Mouse (Mus musculus) limb, embryonic 10.5 days (tissue): Measurements from ENCODE around the gene Cfap97d2. TPM values are rescaled to one million over a fixed set of nuclear protein-coding genes. Genes with fewer than 3 reads are reported as not detected.

Experiments used
- DNase-seq: peaks from one replicate; pipeline ENCODE4 v3.0.0-alpha.2; 2017; ENCODE audit warnings: low spot score
- H3K27ac ChIP-seq: fragments of 300-500 bp; sonication (generic); 2 replicates; pipeline ENCODE4 v1.5.1; 2016; ENCODE audit warnings: mild to moderate bottlenecking
- H3K27me3 ChIP-seq: fragments of 300-500 bp; sonication (generic); 2 replicates; pipeline ENCODE4 v1.6.1; 2016; ENCODE audit warnings: low read depth, mild to moderate bottlenecking; ENCODE audit not compliant: poor library complexity, severe bottlenecking
- H3K36me3 ChIP-seq: fragments of 300-500 bp; sonication (generic); 2 replicates; pipeline ENCODE4 v1.6.1; 2016; ENCODE audit warnings: mild to moderate bottlenecking, moderate library complexity
- H3K4me1 ChIP-seq: fragments of 300-500 bp; sonication (generic); 2 replicates; pipeline ENCODE4 v1.6.1; 2016
- H3K4me3 ChIP-seq: fragments of 300-500 bp; sonication (generic); 2 replicates; pipeline ENCODE4 v1.5.1; 2016; ENCODE audit warnings: mild to moderate bottlenecking, moderate library complexity
- H3K9me3 ChIP-seq: fragments of 300-500 bp; sonication (generic); replicated peaks from 2 replicates; pipeline ENCODE4 v1.6.1; 2016; ENCODE audit warnings: mild to moderate bottlenecking
- WGBS: fragments of 180-500 bp; shearing (Covaris S2); methylation state at CpG from one replicate; pipeline ENCODE4 v1.1.7; 2016; 5-methylcytosine and 5-hydroxymethylcytosine counted together
- polyA plus RNA-seq: library from polyadenylated mRNA; unstranded; fragments of >200 nt; fragmentation: Nextera tagmentation; extraction: Ambion mirVana; gene quantifications from 2 replicates; pipeline ENCODE4 v1.2.1, GENCODE M21; 2016

Cfap97d2 gene
- polyA plus RNA-seq: not detected in 2 replicates

DNA sequence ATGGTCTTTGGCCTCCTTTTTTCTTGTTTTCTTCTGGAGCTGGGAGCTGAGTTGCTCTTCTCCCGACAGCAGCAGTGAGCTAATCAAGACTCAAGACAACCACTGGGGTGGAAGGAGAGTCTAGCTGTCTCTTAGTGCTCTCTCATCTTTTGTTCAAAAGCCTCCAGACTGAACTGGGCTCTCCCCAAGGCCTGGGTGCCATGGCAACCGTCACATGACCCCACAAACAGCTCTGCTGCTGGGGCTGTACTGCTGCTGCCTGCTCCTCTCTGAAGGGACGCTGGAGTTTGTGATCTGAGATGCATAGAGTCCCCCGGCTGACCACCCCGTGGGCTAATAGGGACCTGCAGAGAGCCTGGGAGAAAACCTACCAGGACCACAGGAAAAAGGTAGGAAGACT lies at the start of gene Cfap97d2:
TSS of gene Cfap97d2 (plus strand) at position 222 of the 400 bp plus-strand sequence.
- peak; percentile 83 for DNase-seq
- Histone ChIP-seq H3K27me3 (no peaks in the 10 kb centered on the region), H3K27ac (peak within 1 kb of the TSS; percentile 70), H3K36me3 (no peaks in the 10 kb centered on the region), H3K4me3 (no peak within 1 kb of the TSS), H3K9me3 (no peaks in the 10 kb centered on the region), H3K4me1 (peaks cover 11% of the 10 kb centered on the region)
- 9% methylated on average over 5 of the region's 5 CpGs for WGBS

- Histone ChIP-seq H3K4me1 (no peaks in the 10 kb centered on the region), H3K27ac (no peak overlapping the region), H3K9me3 (no peaks in the 10 kb centered on the region), H3K4me3 (no peak overlapping the region), H3K27me3 (no peaks in the 10 kb centered on the region), H3K36me3 (no peaks in the 10 kb centered on the region)
- WGBS: 79% methylated on average over 12 of the region's 12 CpGs
- no peak for DNase-seq
These were observed 48.2 kb upstream of the Cfap97d2 start for GRCm38 (mm10) chr8:13657479-13657878.

GRCm38 (mm10) chr8:13660323-13660722 lies 45.4 kb upstream of the Cfap97d2 start:
- Histone ChIP-seq H3K4me3 (no peak overlapping the region), H3K4me1 (peaks cover 8% of the 10 kb centered on the region; the same call in 1 of the 2 replicates), H3K27me3 (no peaks in the 10 kb centered on the region), H3K27ac (no peak overlapping the region), H3K36me3 (no peaks in the 10 kb centered on the region), H3K9me3 (no peaks in the 10 kb centered on the region)
- 89% methylated on average over 13 of the region's 13 CpGs for whole genome bisulfite sequencing
- DNase-seq: no peak

GRCm38 (mm10) chr8:13664711-13665210 lies 40.9 kb upstream of the Cfap97d2 start:
- H3K27me3 ChIP-seq: no peaks in the 10 kb centered on the region
- no peak overlapping the region for H3K4me3 ChIP-seq
- peak overlapping the region; percentile 31; the same call in 1 of the 2 replicates for H3K27ac ChIP-seq
- H3K4me1 ChIP-seq: peaks cover 29% of the 10 kb centered on the region
- H3K9me3 ChIP-seq: no peaks in the 10 kb centered on the region
- no peaks in the 10 kb centered on the region for H3K36me3 ChIP-seq
- 93% methylated on average over 6 of the region's 6 CpGs for WGBS
- no peak for DNase-seq

DNA sequence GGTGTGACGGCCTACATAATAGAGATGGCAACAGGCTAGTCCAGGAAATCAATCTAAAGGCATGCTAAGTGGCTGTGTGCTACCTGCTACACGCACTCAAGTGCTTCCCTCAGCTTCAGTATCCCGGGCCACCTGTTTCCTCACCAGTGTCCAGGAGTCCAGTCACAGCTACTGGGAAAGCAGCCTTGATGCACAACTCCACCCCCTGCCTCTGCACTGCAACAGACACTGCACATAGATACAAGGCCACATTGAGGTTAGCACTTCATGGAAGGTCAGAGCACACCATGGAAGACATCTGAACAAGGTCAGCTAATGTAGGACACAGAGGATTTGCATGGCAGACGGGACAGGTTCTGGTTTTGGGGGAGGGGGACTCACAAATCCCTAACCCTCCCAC lies 40.2 kb upstream of the Cfap97d2 start:
- Histone ChIP-seq H3K9me3 (no peaks in the 10 kb centered on the region), H3K27ac (no peak overlapping the region), H3K36me3 (no peaks in the 10 kb centered on the region), H3K4me1 (peaks cover 35% of the 10 kb centered on the region), H3K4me3 (no peak overlapping the region), H3K27me3 (no peaks in the 10 kb centered on the region)
- 91% methylated on average over 4 of the region's 4 CpGs for WGBS
- DNase-seq: no peak

GRCm38 (mm10) chr8:13665944-13666343 lies 39.7 kb upstream of the Cfap97d2 start:
- 88% methylated on average over 8 of the region's 8 CpGs for WGBS
- Histone ChIP-seq H3K36me3 (no peaks in the 10 kb centered on the region), H3K9me3 (no peaks in the 10 kb centered on the region), H3K27ac (no peak overlapping the region), H3K4me3 (no peak overlapping the region), H3K4me1 (peaks cover 35% of the 10 kb centered on the region), H3K27me3 (no peaks in the 10 kb centered on the region)
- DNase-seq: no peak

- Histone ChIP-seq H3K4me3 (no peak overlapping the region), H3K9me3 (no peaks in the 10 kb centered on the region), H3K27me3 (no peaks in the 10 kb centered on the region), H3K4me1 (peaks cover 35% of the 10 kb centered on the region), H3K36me3 (no peaks in the 10 kb centered on the region), H3K27ac (no peak overlapping the region)
- DNase-seq: no peak
- 86% methylated on average over 4 of the region's 4 CpGs for WGBS
These were observed 37.8 kb upstream of the Cfap97d2 start for GRCm38 (mm10) chr8:13667917-13668316.

- H3K27me3 ChIP-seq: no peaks in the 10 kb centered on the region
- 58% methylated on average over 10 of the region's 10 CpGs for WGBS
- no peak overlapping the region for H3K27ac ChIP-seq
- peaks cover 35% of the 10 kb centered on the region for H3K4me1 ChIP-seq
- H3K4me3 ChIP-seq: no peak overlapping the region
- DNase-seq: no peak
- H3K9me3 ChIP-seq: no peaks in the 10 kb centered on the region
- H3K36me3 ChIP-seq: no peaks in the 10 kb centered on the region
These were observed 37.3 kb upstream of the Cfap97d2 start for GRCm38 (mm10) chr8:13668367-13668766.

GRCm38 (mm10) chr8:13670011-13670471 lies 35.6 kb upstream of the Cfap97d2 start:
- Histone ChIP-seq H3K9me3 (no peaks in the 10 kb centered on the region), H3K27ac (peak overlapping the region; percentile 39), H3K27me3 (no peaks in the 10 kb centered on the region), H3K4me1 (peaks cover 31% of the 10 kb centered on the region), H3K4me3 (no peak overlapping the region), H3K36me3 (no peaks in the 10 kb centered on the region)
- DNase-seq: no peak
- WGBS: 91% methylated on average over 17 of the region's 17 CpGs

- Histone ChIP-seq H3K36me3 (no peaks in the 10 kb centered on the region), H3K9me3 (no peaks in the 10 kb centered on the region), H3K4me1 (peaks cover 37% of the 10 kb centered on the region), H3K27me3 (no peaks in the 10 kb centered on the region), H3K27ac (no peak overlapping the region), H3K4me3 (no peak overlapping the region)
- WGBS: 93% methylated on average over 10 of the region's 10 CpGs
- DNase-seq: no peak
These were observed 34.3 kb upstream of the Cfap97d2 start for GRCm38 (mm10) chr8:13671246-13672003.

DNA sequence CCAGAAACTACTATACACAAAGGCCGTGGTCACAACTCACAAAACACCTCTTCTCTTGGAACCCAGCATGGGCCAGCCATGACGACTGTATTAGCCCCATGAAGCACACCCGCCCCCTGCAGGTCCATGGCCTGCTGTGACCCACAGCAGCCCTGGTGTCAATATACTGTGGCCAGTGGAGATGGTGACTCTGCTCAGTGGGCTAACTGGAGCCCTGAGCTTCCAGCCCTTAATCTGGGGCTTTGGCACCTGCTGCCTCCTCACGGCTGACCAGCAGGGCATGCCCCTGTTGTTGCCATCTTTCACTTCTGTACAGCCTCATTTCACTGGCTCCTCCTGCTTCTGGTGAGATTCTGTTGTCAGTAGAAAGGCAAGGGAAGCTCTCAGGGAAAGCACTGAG lies 32.5 kb upstream of the Cfap97d2 start:
- no peak overlapping the region for H3K4me3 ChIP-seq
- H3K27ac ChIP-seq: no peak overlapping the region
- H3K36me3 ChIP-seq: no peaks in the 10 kb centered on the region
- 79% methylated on average over 4 of the region's 4 CpGs for WGBS
- H3K9me3 ChIP-seq: no peaks in the 10 kb centered on the region
- peaks cover 35% of the 10 kb centered on the region for H3K4me1 ChIP-seq
- no peak for DNase-seq
- peaks cover 2% of the 10 kb centered on the region for H3K27me3 ChIP-seq

- WGBS: 62% methylated on average over 12 of the region's 12 CpGs
- Histone ChIP-seq H3K36me3 (no peaks in the 10 kb centered on the region), H3K27me3 (peaks cover 15% of the 10 kb centered on the region), H3K4me1 (peaks cover 28% of the 10 kb centered on the region), H3K4me3 (no peak overlapping the region), H3K9me3 (no peaks in the 10 kb centered on the region), H3K27ac (no peak overlapping the region)
- DNase-seq: no peak
These were observed 31.2 kb upstream of the Cfap97d2 start for GRCm38 (mm10) chr8:13674294-13675010.

GRCm38 (mm10) chr8:13675121-13675520 lies 30.6 kb upstream of the Cfap97d2 start:
- Histone ChIP-seq H3K4me1 (peaks cover 22% of the 10 kb centered on the region), H3K27me3 (peaks cover 21% of the 10 kb centered on the region), H3K9me3 (no peaks in the 10 kb centered on the region), H3K4me3 (no peak overlapping the region), H3K27ac (no peak overlapping the region), H3K36me3 (no peaks in the 10 kb centered on the region)
- 79% methylated on average over 4 of the region's 4 CpGs for WGBS
- DNase-seq: no peak
